Mouse (Mus musculus): ENCODE results near the gene Evi2.

GRCm38 (mm10) chr11:79468097-79468496 is 62.3 kb downstream of the Evi2 start:
- TF ChIP-seq POLR2A (IDR thresholded peaks at IDR 0.05; ENCODE audit: borderline replicate concordance, insufficient read depth, low read length) (no peak), CTCF (IDR thresholded peaks at IDR 0.05; ENCODE audit: borderline replicate concordance, insufficient read depth, low read depth, low read length) (no peak)

All from cerebellum, adult 2 months (tissue).